Mouse (Mus musculus): Measurements from ENCODE around the gene Nop2. TPM values are rescaled to one million over a fixed set of nuclear protein-coding genes. Genes with fewer than 3 reads are reported as not detected.
A peak's percentile ranks its signal among the peaks of the same experiment; 100 is the strongest.
"Not testable (repeated sequence)": the region's sequence is repeated elsewhere in the genome, so short reads cannot be mapped to it uniquely, and the experiment has no call there.

The Nop2 gene
- polyA plus RNA-seq, 1 experiment from 2014 or later: 45.0 TPM

GRCm38 (mm10) chr6:125162615-125163305, 31.1 kb downstream of the Nop2 start:
- peaks cover 29% of the 10 kb centered on the region for H3K4me1 ChIP-seq (ENCODE audit: control insufficient read depth, insufficient read depth, low read length)
- H3K27me3 ChIP-seq (ENCODE audit: control insufficient read depth, insufficient read depth, low read length); H3K9me3 ChIP-seq (ENCODE audit: control insufficient read depth, low read length); H3K4me3 ChIP-seq (ENCODE audit: low read depth, low read length); H3K4me2 ChIP-seq (ENCODE audit: low read depth, low read length); ATAC-seq (ENCODE audit: low read depth); H3K27ac ChIP-seq (ENCODE audit: low read depth, low read length); H3K9ac ChIP-seq (replicated peaks; ENCODE audit: low read depth, low read length): not testable (repeated sequence)
- H3K36me3 ChIP-seq (ENCODE audit: control insufficient read depth, insufficient read depth, low read length): peaks cover 34% of the 10 kb centered on the region
- WGBS: 75% methylated on average over 9 of the region's 16 CpGs

GRCm38 (mm10) chr6:125163801-125164657, 32.3 kb downstream of the Nop2 start:
- WGBS: 5% methylated on average over 20 of the region's 20 CpGs
- Histone ChIP-seq H3K9ac (replicated peaks; ENCODE audit: low read depth, low read length) (peak overlapping the region; percentile 88), H3K4me3 (ENCODE audit: low read depth, low read length) (peak overlapping the region; percentile 97), H3K4me2 (ENCODE audit: low read depth, low read length) (peak overlapping the region; percentile 91), H3K27me3 (ENCODE audit: control insufficient read depth, insufficient read depth, low read length) (no peaks in the 10 kb centered on the region), H3K4me1 (ENCODE audit: control insufficient read depth, insufficient read depth, low read length) (peaks cover 29% of the 10 kb centered on the region), H3K9me3 (ENCODE audit: control insufficient read depth, low read length) (no peaks in the 10 kb centered on the region), H3K27ac (ENCODE audit: low read depth, low read length) (peak overlapping the region; percentile 93), H3K36me3 (ENCODE audit: control insufficient read depth, insufficient read depth, low read length) (peaks cover 40% of the 10 kb centered on the region)
- no peak for ATAC-seq (ENCODE audit: low read depth)

GRCm38 (mm10) chr6:125164672-125165327, 33.1 kb downstream of the Nop2 start:
- under 1% methylated on average over 38 of the region's 39 CpGs for WGBS
- H3K27ac ChIP-seq (ENCODE audit: low read depth, low read length): peak overlapping the region; percentile 93
- H3K27me3 ChIP-seq (ENCODE audit: control insufficient read depth, insufficient read depth, low read length): no peaks in the 10 kb centered on the region
- H3K4me1 ChIP-seq (ENCODE audit: control insufficient read depth, insufficient read depth, low read length): peaks cover 29% of the 10 kb centered on the region
- H3K9ac ChIP-seq (replicated peaks; ENCODE audit: low read depth, low read length): peak overlapping the region; percentile 88
- peak; percentile 41 for ATAC-seq (ENCODE audit: low read depth)
- H3K4me2 ChIP-seq (ENCODE audit: low read depth, low read length): peak overlapping the region; percentile 91
- no peaks in the 10 kb centered on the region for H3K9me3 ChIP-seq (ENCODE audit: control insufficient read depth, low read length)
- peak overlapping the region; percentile 97 for H3K4me3 ChIP-seq (ENCODE audit: low read depth, low read length)
- H3K36me3 ChIP-seq (ENCODE audit: control insufficient read depth, insufficient read depth, low read length): peaks cover 40% of the 10 kb centered on the region

- H3K9me3 ChIP-seq (ENCODE audit: control insufficient read depth, low read length): no peaks in the 10 kb centered on the region
- under 1% methylated on average over 36 of the region's 36 CpGs for WGBS
- no peaks in the 10 kb centered on the region for H3K27me3 ChIP-seq (ENCODE audit: control insufficient read depth, insufficient read depth, low read length)
- H3K9ac ChIP-seq (replicated peaks; ENCODE audit: low read depth, low read length): peak overlapping the region; percentile 88
- H3K36me3 ChIP-seq (ENCODE audit: control insufficient read depth, insufficient read depth, low read length): peaks cover 41% of the 10 kb centered on the region
- H3K27ac ChIP-seq (ENCODE audit: low read depth, low read length): peak overlapping the region; percentile 93
- ATAC-seq (ENCODE audit: low read depth): peak; percentile 93
- peak overlapping the region; percentile 97 for H3K4me3 ChIP-seq (ENCODE audit: low read depth, low read length)
- peaks cover 29% of the 10 kb centered on the region for H3K4me1 ChIP-seq (ENCODE audit: control insufficient read depth, insufficient read depth, low read length)
- H3K4me2 ChIP-seq (ENCODE audit: low read depth, low read length): peak overlapping the region; percentile 91
These were observed 33.7 kb downstream of the Nop2 start for GRCm38 (mm10) chr6:125165328-125165891.

- ATAC-seq (ENCODE audit: low read depth): peak; percentile 9; the same call in 1 of the 2 replicates
These were observed 34.5 kb downstream of the Nop2 start, which contains the start of gene Gapdh for GRCm38 (mm10) chr6:125166051-125166751. Gene Gapdh, minus strand, starts transcription at chr6:125166467.

GRCm38 (mm10) chr6:125166861-125167650, 35.3 kb downstream of the Nop2 start:
- Histone ChIP-seq H3K9ac (replicated peaks; ENCODE audit: low read depth, low read length) (peak overlapping the region; percentile 88; the same call in 1 of the 2 replicates), H3K9me3 (ENCODE audit: control insufficient read depth, low read length) (no peaks in the 10 kb centered on the region), H3K36me3 (ENCODE audit: control insufficient read depth, insufficient read depth, low read length) (peaks cover 46% of the 10 kb centered on the region), H3K4me2 (ENCODE audit: low read depth, low read length) (peak overlapping the region; percentile 91), H3K4me3 (ENCODE audit: low read depth, low read length) (peak overlapping the region; percentile 13; the same call in 1 of the 2 replicates), H3K4me1 (ENCODE audit: control insufficient read depth, insufficient read depth, low read length) (peaks cover 25% of the 10 kb centered on the region), H3K27me3 (ENCODE audit: control insufficient read depth, insufficient read depth, low read length) (no peaks in the 10 kb centered on the region), H3K27ac (ENCODE audit: low read depth, low read length) (peak overlapping the region; percentile 93; the same call in 1 of the 2 replicates)
- 22% methylated on average over 10 of the region's 10 CpGs for WGBS
- ATAC-seq (ENCODE audit: low read depth): no peak

More at GRCm38 (mm10) chr6:125166051-125166751, 34.5 kb downstream of the Nop2 start, which contains the start of gene Gapdh:
- H3K36me3 ChIP-seq (ENCODE audit: control insufficient read depth, insufficient read depth, low read length): peaks cover 43% of the 10 kb centered on the region
- WGBS: 1% methylated on average over 18 of the region's 18 CpGs
- peak within 1 kb of the TSS; percentile 97 for H3K4me3 ChIP-seq (ENCODE audit: low read depth, low read length)
- H3K4me1 ChIP-seq (ENCODE audit: control insufficient read depth, insufficient read depth, low read length): peaks cover 29% of the 10 kb centered on the region
- H3K27ac ChIP-seq (ENCODE audit: low read depth, low read length): peak within 1 kb of the TSS; percentile 93
- no peaks in the 10 kb centered on the region for H3K27me3 ChIP-seq (ENCODE audit: control insufficient read depth, insufficient read depth, low read length)
- H3K9ac ChIP-seq (replicated peaks; ENCODE audit: low read depth, low read length): peak within 1 kb of the TSS; percentile 88
- peak within 1 kb of the TSS; percentile 91 for H3K4me2 ChIP-seq (ENCODE audit: low read depth, low read length)
- H3K9me3 ChIP-seq (ENCODE audit: control insufficient read depth, low read length): no peaks in the 10 kb centered on the region

GRCm38 (mm10) chr6:125168086-125168485, 36.4 kb downstream of the Nop2 start:
- 95% methylated on average over 14 of the region's 14 CpGs for WGBS
- peaks cover 25% of the 10 kb centered on the region for H3K4me1 ChIP-seq (ENCODE audit: control insufficient read depth, insufficient read depth, low read length)
- peaks cover 56% of the 10 kb centered on the region for H3K36me3 ChIP-seq (ENCODE audit: control insufficient read depth, insufficient read depth, low read length)
- no peaks in the 10 kb centered on the region for H3K9me3 ChIP-seq (ENCODE audit: control insufficient read depth, low read length)
- H3K27me3 ChIP-seq (ENCODE audit: control insufficient read depth, insufficient read depth, low read length): no peaks in the 10 kb centered on the region
- H3K4me3 ChIP-seq (ENCODE audit: low read depth, low read length): no peak overlapping the region
- H3K4me2 ChIP-seq (ENCODE audit: low read depth, low read length): no peak overlapping the region
- no peak overlapping the region for H3K9ac ChIP-seq (replicated peaks; ENCODE audit: low read depth, low read length)
- no peak for ATAC-seq (ENCODE audit: low read depth)
- no peak overlapping the region for H3K27ac ChIP-seq (ENCODE audit: low read depth, low read length)

Data from neural tube, embryonic 14.5 days (tissue).